Mouse (Mus musculus): ENCODE results near the gene Fbxo40. TPM values are rescaled to one million over a fixed set of nuclear protein-coding genes. Genes with fewer than 3 reads are reported as not detected.

Gene Fbxo40
- polyA plus RNA-seq (2012; ENCODE audit: insufficient read depth, low replicate concordance): 0.09 TPM in 1 of 2 replicates, not detected in the other

GRCm38 (mm10) chr16:36989999-36990625 lies at the start of gene Fbxo40:
Gene Fbxo40 (minus strand): TSS chr16:36990467.
- Histone ChIP-seq H3K4me3 (replicated peaks) (peak within 1 kb of the TSS; percentile 40), H3K9me3 (peaks cover 9% of the 10 kb centered on the region), H3K4me1 (peaks cover 40% of the 10 kb centered on the region), H3K36me3 (replicated peaks; ENCODE audit: low read length) (peaks cover 2% of the 10 kb centered on the region), H3K27me3 (replicated peaks) (no peaks in the 10 kb centered on the region)
- TF ChIP-seq GATA1 (IDR thresholded peaks at IDR 0.05; ENCODE audit: borderline replicate concordance, low read length): no peak
- no peak for TF ChIP-seq FLI1 (IDR thresholded peaks at IDR 0.05; ENCODE audit: low read length)

GRCm38 (mm10) chr16:37034751-37035150 lies 44.5 kb upstream of the Fbxo40 start:
- no peak for TF ChIP-seq GATA1 (IDR thresholded peaks at IDR 0.05; ENCODE audit: borderline replicate concordance, low read length)
- TF ChIP-seq FLI1 (IDR thresholded peaks at IDR 0.05; ENCODE audit: low read length): no peak
- Histone ChIP-seq H3K4me3 (replicated peaks) (no peak overlapping the region), H3K9me3 (no peaks in the 10 kb centered on the region), H3K36me3 (replicated peaks; ENCODE audit: low read length) (peaks cover 57% of the 10 kb centered on the region), H3K4me1 (no peaks in the 10 kb centered on the region), H3K27me3 (replicated peaks) (no peaks in the 10 kb centered on the region)

GRCm38 (mm10) chr16:37031996-37032395 lies 41.7 kb upstream of the Fbxo40 start:
- Histone ChIP-seq H3K9me3 (no peaks in the 10 kb centered on the region), H3K4me3 (replicated peaks) (no peak overlapping the region), H3K27me3 (replicated peaks) (no peaks in the 10 kb centered on the region), H3K4me1 (no peaks in the 10 kb centered on the region; the same call in 1 of the 2 replicates), H3K36me3 (replicated peaks; ENCODE audit: low read length) (peaks cover 68% of the 10 kb centered on the region)
- TF ChIP-seq FLI1 (IDR thresholded peaks at IDR 0.05; ENCODE audit: low read length) (no peak), GATA1 (IDR thresholded peaks at IDR 0.05; ENCODE audit: borderline replicate concordance, low read length) (no peak)

DNA sequence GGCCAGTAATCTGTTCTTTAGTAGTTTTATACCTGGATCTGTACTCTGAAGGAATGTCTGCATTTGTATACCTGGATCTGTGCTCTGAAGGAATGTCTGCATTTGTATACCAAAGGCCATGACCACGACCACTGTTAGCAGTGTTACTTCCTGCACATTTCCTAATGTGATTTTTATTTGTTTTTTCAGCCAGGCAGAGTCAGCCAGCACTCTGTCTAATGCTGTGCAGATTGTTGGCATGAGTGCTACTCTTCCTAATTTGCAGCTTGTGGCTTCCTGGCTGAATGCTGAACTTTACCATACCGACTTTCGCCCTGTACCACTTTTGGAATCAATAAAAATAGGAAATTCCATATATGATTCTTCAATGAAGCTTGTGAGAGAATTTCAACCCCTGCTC lies 37.3 kb upstream of the Fbxo40 start:
- no peak overlapping the region for H3K4me3 ChIP-seq (replicated peaks)
- no peak for TF ChIP-seq GATA1 (IDR thresholded peaks at IDR 0.05; ENCODE audit: borderline replicate concordance, low read length)
- no peak for TF ChIP-seq FLI1 (IDR thresholded peaks at IDR 0.05; ENCODE audit: low read length)
- H3K4me1 ChIP-seq: no peaks in the 10 kb centered on the region; the same call in 1 of the 2 replicates
- no peaks in the 10 kb centered on the region for H3K9me3 ChIP-seq
- H3K27me3 ChIP-seq (replicated peaks): no peaks in the 10 kb centered on the region
- peaks cover 38% of the 10 kb centered on the region for H3K36me3 ChIP-seq (replicated peaks; ENCODE audit: low read length)

DNA sequence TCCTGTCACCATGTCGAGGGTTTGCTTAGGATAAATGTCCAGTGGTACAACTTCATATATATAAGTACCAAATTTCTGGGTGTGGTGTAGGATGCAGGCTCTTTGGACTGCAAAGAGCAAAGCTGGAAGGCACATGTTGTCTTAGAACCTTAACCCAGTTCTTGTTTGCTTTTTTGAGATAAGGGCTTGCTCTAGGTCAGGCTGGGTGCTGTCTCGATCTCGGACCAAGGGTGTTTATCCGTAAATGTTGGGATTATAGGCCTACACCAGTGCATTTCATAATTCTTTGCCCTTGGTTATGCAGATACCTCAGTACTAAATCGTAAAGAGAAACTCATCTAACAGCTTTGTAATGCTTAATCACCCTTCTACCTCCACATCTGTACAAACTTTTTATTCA lies 22.1 kb upstream of the Fbxo40 start:
- H3K27me3 ChIP-seq (replicated peaks): no peaks in the 10 kb centered on the region
- TF ChIP-seq GATA1 (IDR thresholded peaks at IDR 0.05; ENCODE audit: borderline replicate concordance, low read length) (no peak), FLI1 (IDR thresholded peaks at IDR 0.05; ENCODE audit: low read length) (no peak)

DNA sequence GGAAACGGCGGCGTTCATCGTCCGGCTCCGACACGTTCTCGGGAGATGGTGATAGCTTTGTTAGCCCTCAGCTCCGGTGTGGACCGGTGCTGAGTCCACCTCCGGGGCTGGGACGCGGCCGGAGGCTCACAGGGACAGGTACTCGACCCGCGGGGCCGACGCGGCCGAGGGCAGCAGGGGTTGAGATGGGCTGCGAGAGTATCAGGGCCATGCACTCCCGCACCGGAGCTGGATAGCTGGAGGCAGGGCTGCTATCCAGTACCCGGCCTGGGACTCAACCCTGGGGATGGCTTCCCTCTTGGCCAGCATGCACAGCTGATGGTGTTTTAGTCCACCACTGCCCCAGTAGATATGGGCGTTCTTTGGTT lies 21.6 kb upstream of the Fbxo40 start:
- Histone ChIP-seq H3K4me3 (replicated peaks) (peak overlapping the region; percentile 93), H3K4me1 (peaks cover 42% of the 10 kb centered on the region), H3K9me3 (no peaks in the 10 kb centered on the region), H3K27me3 (replicated peaks) (no peaks in the 10 kb centered on the region), H3K36me3 (replicated peaks; ENCODE audit: low read length) (peaks cover 22% of the 10 kb centered on the region)
- no peak for TF ChIP-seq GATA1 (IDR thresholded peaks at IDR 0.05; ENCODE audit: borderline replicate concordance, low read length)

More for the DNA sequence above, 22.1 kb upstream of the Fbxo40 start:
- Histone ChIP-seq H3K4me1 (peaks cover 38% of the 10 kb centered on the region), H3K9me3 (no peaks in the 10 kb centered on the region), H3K36me3 (replicated peaks; ENCODE audit: low read length) (peaks cover 25% of the 10 kb centered on the region), H3K4me3 (replicated peaks) (peak overlapping the region; percentile 93)

DNA sequence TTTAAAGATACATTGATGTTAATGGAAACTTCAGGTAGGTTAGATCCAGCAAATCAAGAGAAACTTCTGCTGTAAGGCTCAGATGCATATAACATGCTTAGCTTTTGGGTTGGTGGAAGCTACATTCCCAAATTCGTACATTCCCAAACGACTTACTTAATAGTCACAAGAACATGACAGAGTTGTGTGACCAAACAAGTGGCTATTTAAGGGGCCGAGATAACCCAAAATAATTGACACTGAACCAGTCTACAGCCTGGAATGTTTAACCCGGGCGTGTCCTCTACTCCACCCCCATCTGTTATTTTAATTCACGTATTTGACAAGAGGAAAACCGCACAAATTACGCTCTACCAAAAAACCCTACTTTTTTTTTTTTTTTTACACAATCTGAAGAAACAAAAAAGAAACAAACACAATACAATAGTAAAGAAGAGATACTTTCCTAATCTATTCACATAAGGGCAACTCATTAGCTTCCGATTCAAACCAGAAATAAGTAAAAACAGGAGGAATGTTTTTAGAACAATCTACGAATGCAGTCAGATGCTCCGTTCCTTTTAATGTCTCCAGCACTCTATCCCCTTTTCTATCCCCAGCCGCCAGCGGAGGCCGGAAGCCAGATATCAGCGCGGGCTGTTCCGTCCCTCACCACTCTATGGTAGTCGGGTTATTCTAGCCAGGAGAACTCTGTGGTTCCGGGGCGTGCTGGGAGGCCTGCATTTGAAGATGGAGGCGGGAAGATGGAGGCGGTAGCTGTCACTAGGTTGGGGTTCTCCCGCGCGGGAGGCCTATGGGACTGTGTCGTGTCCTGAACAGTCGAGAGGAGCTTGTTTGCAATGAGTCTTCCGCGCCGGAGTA lies 21.0 kb upstream of the Fbxo40 start, which contains the start of gene Polq:
Gene Polq (plus strand): TSS at position 726 of the 861 bp plus-strand sequence.
- Histone ChIP-seq H3K27me3 (replicated peaks) (no peaks in the 10 kb centered on the region), H3K4me3 (replicated peaks) (peak within 1 kb of the TSS; percentile 93), H3K4me1 (peaks cover 43% of the 10 kb centered on the region), H3K36me3 (replicated peaks; ENCODE audit: low read length) (peaks cover 22% of the 10 kb centered on the region), H3K9me3 (no peaks in the 10 kb centered on the region)
- TF ChIP-seq GATA1 (IDR thresholded peaks at IDR 0.05; ENCODE audit: borderline replicate concordance, low read length) (no peak; the same call in 2 of the 3 replicates), FLI1 (IDR thresholded peaks at IDR 0.05; ENCODE audit: low read length) (peak; percentile 77; the same call in 1 of the 2 replicates)

- Histone ChIP-seq H3K27me3 (replicated peaks) (no peaks in the 10 kb centered on the region), H3K4me1 (peaks cover 50% of the 10 kb centered on the region), H3K4me3 (replicated peaks) (peak overlapping the region; percentile 93), H3K9me3 (no peaks in the 10 kb centered on the region), H3K36me3 (replicated peaks; ENCODE audit: low read length) (peaks cover 15% of the 10 kb centered on the region)
- TF ChIP-seq GATA1 (IDR thresholded peaks at IDR 0.05; ENCODE audit: borderline replicate concordance, low read length): no peak
- no peak for TF ChIP-seq FLI1 (IDR thresholded peaks at IDR 0.05; ENCODE audit: low read length)
These were observed 20.1 kb upstream of the Fbxo40 start for GRCm38 (mm10) chr16:37010370-37010769.

DNA sequence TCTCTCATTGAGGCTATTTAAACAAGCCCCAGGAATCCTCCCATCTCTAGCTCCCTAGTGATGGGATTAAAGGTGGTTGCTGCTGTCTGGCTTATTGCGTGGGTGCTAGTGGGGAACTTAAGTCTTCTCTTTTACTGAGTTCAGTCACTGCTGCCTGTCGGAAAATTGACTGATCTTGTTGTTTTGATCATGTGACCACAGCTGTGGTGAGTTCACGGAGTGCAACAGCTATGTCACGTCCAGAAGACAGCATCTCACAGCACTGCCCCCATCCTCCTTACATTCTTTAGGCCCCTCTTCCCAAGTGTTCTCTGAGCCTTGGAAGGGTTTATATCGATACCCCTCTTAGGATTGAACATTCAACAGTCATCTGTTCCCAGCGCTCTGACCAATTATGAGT lies 19.0 kb upstream of the Fbxo40 start:
- TF ChIP-seq FLI1 (IDR thresholded peaks at IDR 0.05; ENCODE audit: low read length): no peak
- no peak for TF ChIP-seq GATA1 (IDR thresholded peaks at IDR 0.05; ENCODE audit: borderline replicate concordance, low read length)
- peaks cover 48% of the 10 kb centered on the region for H3K4me1 ChIP-seq
- no peaks in the 10 kb centered on the region for H3K27me3 ChIP-seq (replicated peaks)
- no peaks in the 10 kb centered on the region for H3K9me3 ChIP-seq
- H3K36me3 ChIP-seq (replicated peaks; ENCODE audit: low read length): peaks cover 7% of the 10 kb centered on the region
- H3K4me3 ChIP-seq (replicated peaks): no peak overlapping the region

Measured in megakaryocyte, embryonic 14.5 days (primary cell).